Mouse (Mus musculus): ENCODE results near the gene Mosmo. TPM values are rescaled to one million over a fixed set of nuclear protein-coding genes. Genes with fewer than 3 reads are reported as not detected.
A peak's percentile ranks its signal among the peaks of the same experiment; 100 is the strongest.

Mosmo gene
- polyA plus RNA-seq, 1 experiment: 17.9 TPM

- DNase-seq: no peak
- TF ChIP-seq POLR2A (IDR thresholded peaks at IDR 0.05; ENCODE audit: borderline replicate concordance, extremely low read depth, low read depth, low read length) (no peak), CTCF (IDR thresholded peaks at IDR 0.05; ENCODE audit: insufficient read depth, low read length) (no peak)
- no peak overlapping the region for H3K4me3 ChIP-seq (replicated peaks; ENCODE audit: extremely low read depth, low read depth, low read length)
- no peaks in the 10 kb centered on the region for H3K4me1 ChIP-seq (ENCODE audit: control insufficient read depth, insufficient read depth, low read length)
- WGBS: 85% methylated on average over 6 of the region's 6 CpGs
Measured at GRCm38 (mm10) chr7:120744606-120745005, 67.2 kb downstream of the Mosmo start.

GRCm38 (mm10) chr7:120746029-120746428 is 68.6 kb downstream of the Mosmo start:
- DNase-seq: no peak
- WGBS: 41% methylated on average over 3 of the region's 3 CpGs
- H3K4me3 ChIP-seq (replicated peaks; ENCODE audit: extremely low read depth, low read depth, low read length): no peak overlapping the region
- TF ChIP-seq CTCF (IDR thresholded peaks at IDR 0.05; ENCODE audit: insufficient read depth, low read length): no peak
- TF ChIP-seq POLR2A (IDR thresholded peaks at IDR 0.05; ENCODE audit: borderline replicate concordance, extremely low read depth, low read depth, low read length): no peak
- H3K4me1 ChIP-seq (ENCODE audit: control insufficient read depth, insufficient read depth, low read length): no peaks in the 10 kb centered on the region

DNA sequence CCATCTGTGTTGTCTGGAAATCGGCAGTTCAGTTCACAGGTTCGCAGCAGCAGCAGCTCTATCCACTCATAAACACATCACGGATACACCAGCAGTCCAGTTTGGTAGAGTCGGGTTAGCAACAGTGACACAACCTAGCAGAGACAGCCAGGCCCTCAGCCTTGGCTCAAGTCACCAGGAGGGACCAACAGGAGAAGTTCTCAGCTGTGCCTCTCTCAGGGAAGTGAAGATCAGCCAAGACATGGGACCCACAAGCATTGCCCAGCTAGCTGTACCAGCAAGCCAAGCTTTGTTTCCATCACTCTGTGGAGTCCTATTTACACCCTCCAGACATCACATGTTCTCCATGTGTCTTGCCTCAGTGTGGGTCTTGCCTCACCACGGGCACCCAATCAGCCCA is 69.4 kb downstream of the Mosmo start:
- WGBS: 74% methylated on average over 5 of the region's 5 CpGs

GRCm38 (mm10) chr7:120748478-120748877 is 71.1 kb downstream of the Mosmo start:
- TF ChIP-seq POLR2A (IDR thresholded peaks at IDR 0.05; ENCODE audit: borderline replicate concordance, extremely low read depth, low read depth, low read length): no peak

More for the DNA sequence above, 69.4 kb downstream of the Mosmo start:
- Histone ChIP-seq H3K4me1 (ENCODE audit: control insufficient read depth, insufficient read depth, low read length) (0 out of 2 replicates have a peak, but pooled peaks cover 1% of the 10 kb centered on the region), H3K4me3 (replicated peaks; ENCODE audit: extremely low read depth, low read depth, low read length) (no peak overlapping the region)
- DNase-seq: no peak
- TF ChIP-seq CTCF (IDR thresholded peaks at IDR 0.05; ENCODE audit: insufficient read depth, low read length) (no peak), POLR2A (IDR thresholded peaks at IDR 0.05; ENCODE audit: borderline replicate concordance, extremely low read depth, low read depth, low read length) (no peak)

DNA sequence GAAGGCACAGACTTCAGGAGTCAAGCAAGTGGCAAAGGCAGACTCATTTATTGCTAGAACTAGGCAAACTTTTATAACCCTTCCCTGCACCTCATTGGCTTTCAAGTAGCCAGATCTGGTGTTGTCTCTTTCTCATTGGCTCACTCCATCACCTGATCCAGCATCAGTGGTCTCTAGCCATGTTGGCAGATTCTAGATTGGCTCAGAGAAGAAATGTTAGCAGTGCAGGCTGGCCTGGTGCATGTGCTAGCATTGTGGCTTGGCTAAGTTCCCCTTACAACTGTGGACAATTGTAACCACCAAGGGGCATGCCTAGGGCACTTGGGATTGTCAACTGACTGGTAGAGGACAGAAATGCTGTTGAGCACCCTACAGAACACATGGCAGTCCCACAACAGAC is 73.9 kb downstream of the Mosmo start:
- DNase-seq: no peak
- TF ChIP-seq POLR2A (IDR thresholded peaks at IDR 0.05; ENCODE audit: borderline replicate concordance, extremely low read depth, low read depth, low read length) (no peak), CTCF (IDR thresholded peaks at IDR 0.05; ENCODE audit: insufficient read depth, low read length) (no peak)
- H3K4me1 ChIP-seq (ENCODE audit: control insufficient read depth, insufficient read depth, low read length): 0 out of 2 replicates have a peak, but pooled peaks cover 2% of the 10 kb centered on the region
- H3K4me3 ChIP-seq (replicated peaks; ENCODE audit: extremely low read depth, low read depth, low read length): no peak overlapping the region

More at GRCm38 (mm10) chr7:120748478-120748877, 71.1 kb downstream of the Mosmo start:
- H3K4me3 ChIP-seq (replicated peaks; ENCODE audit: extremely low read depth, low read depth, low read length): no peak overlapping the region
- no peak for DNase-seq
- 0 out of 2 replicates have a peak, but pooled peaks cover 2% of the 10 kb centered on the region for H3K4me1 ChIP-seq (ENCODE audit: control insufficient read depth, insufficient read depth, low read length)

DNA sequence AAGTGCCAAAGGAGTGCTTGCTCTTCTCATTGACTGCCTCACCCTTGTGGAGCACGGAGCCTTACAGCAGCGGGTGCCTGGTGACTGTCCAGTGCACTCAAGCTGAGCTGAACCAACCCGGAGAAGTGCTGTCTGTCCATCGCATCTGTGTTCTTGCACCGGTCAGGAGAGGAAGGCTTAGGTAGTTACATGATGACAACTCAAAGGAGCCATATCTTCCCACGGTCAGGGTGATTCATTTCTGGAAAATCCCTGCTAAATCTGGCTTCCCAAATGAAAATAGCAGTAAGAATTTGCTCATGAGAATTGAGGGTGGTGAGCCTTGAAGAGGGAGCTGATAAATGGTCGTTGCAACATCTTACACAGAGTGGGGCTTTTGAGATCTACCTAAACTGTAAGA is 74.5 kb downstream of the Mosmo start:
- 71% methylated on average over 7 of the region's 7 CpGs for WGBS
- 0 out of 2 replicates have a peak, but pooled peaks cover 2% of the 10 kb centered on the region for H3K4me1 ChIP-seq (ENCODE audit: control insufficient read depth, insufficient read depth, low read length)
- no peak overlapping the region for H3K4me3 ChIP-seq (replicated peaks; ENCODE audit: extremely low read depth, low read depth, low read length)
- TF ChIP-seq CTCF (IDR thresholded peaks at IDR 0.05; ENCODE audit: insufficient read depth, low read length) (no peak), POLR2A (IDR thresholded peaks at IDR 0.05; ENCODE audit: borderline replicate concordance, extremely low read depth, low read depth, low read length) (no peak)
- DNase-seq: no peak

DNA sequence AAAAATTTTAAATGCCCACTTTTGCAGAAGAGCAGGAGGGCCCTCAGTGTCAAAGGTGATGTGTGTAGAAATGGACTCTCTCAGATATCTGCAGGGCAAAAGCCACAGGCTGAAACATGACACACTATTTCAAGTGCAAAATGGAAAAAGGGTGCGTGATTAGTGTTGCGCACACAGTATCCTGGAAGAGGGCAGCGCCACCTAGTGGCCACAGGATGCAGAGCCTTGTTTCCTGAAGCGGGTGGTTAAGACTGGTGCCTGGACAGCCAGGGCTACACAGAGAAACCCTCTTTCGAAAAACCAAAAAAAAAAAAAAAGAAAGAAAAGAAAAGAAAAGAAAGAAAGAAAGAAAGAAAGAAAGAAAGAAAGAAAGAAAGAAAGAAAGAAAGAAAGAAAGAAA is 77.3 kb downstream of the Mosmo start:
- 0 out of 2 replicates have a peak, but pooled peaks cover 2% of the 10 kb centered on the region for H3K4me1 ChIP-seq (ENCODE audit: control insufficient read depth, insufficient read depth, low read length)
- peak; percentile 97 for TF ChIP-seq CTCF (IDR thresholded peaks at IDR 0.05; ENCODE audit: insufficient read depth, low read length)
- TF ChIP-seq POLR2A (IDR thresholded peaks at IDR 0.05; ENCODE audit: borderline replicate concordance, extremely low read depth, low read depth, low read length): no peak
- no peak overlapping the region for H3K4me3 ChIP-seq (replicated peaks; ENCODE audit: extremely low read depth, low read depth, low read length)
- peak; percentile 72 for DNase-seq
- WGBS: 4% methylated on average over 5 of the region's 5 CpGs

GRCm38 (mm10) chr7:120767369-120767768 is 90.0 kb downstream of the Mosmo start:
- WGBS: 19% methylated on average over 1 of the region's 1 CpGs
- Histone ChIP-seq H3K4me1 (ENCODE audit: control insufficient read depth, insufficient read depth, low read length) (no peaks in the 10 kb centered on the region), H3K4me3 (replicated peaks; ENCODE audit: extremely low read depth, low read depth, low read length) (no peak overlapping the region)
- TF ChIP-seq CTCF (IDR thresholded peaks at IDR 0.05; ENCODE audit: insufficient read depth, low read length): no peak
- TF ChIP-seq POLR2A (IDR thresholded peaks at IDR 0.05; ENCODE audit: borderline replicate concordance, extremely low read depth, low read depth, low read length): no peak
- no peak for DNase-seq

DNA sequence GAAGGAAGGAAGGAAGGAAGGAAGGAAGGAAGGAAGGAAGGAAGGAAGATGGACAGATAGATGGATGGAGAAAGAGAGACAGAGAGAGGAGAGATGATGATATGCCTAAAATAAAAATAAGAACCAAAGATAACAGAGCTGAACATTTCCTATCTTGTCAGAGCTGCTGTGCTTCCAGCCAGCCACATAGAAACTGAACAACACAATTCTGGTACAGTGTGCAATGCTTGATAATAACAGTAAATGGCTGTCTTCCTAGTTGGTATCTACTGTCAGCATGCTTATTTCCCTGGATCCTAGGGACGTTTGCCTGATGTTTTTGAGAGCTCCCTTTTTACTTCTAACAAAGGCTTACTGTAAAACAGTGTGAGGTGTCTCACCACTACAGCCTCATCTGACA is 94.0 kb downstream of the Mosmo start:
- DNase-seq: no peak
- TF ChIP-seq CTCF (IDR thresholded peaks at IDR 0.05; ENCODE audit: insufficient read depth, low read length): no peak
- no peak for TF ChIP-seq POLR2A (IDR thresholded peaks at IDR 0.05; ENCODE audit: borderline replicate concordance, extremely low read depth, low read depth, low read length)
- WGBS: 55% methylated on average over 1 of the region's 1 CpGs
- Histone ChIP-seq H3K4me1 (ENCODE audit: control insufficient read depth, insufficient read depth, low read length) (no peaks in the 10 kb centered on the region), H3K4me3 (replicated peaks; ENCODE audit: extremely low read depth, low read depth, low read length) (no peak overlapping the region)

DNA sequence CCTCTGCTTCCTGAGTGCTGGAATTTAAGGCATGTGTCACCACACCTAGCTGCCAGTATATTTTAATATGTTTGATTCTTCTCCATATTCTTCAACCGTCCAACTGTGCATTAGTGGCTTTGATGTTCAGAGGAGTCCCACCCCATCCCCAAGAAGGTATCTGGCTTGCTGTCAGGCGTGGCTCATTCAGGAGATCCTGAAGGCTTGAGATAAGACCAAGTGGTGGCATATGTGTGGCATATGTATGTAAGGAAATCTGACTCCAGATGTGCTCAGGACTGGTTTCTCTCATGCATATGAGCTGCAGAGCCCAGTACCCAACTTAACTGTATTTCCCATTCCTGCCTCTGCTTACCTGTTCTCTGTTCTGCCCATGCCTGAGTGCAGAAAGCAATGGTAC is 100.6 kb downstream of the Mosmo start:
- 43% methylated on average over 2 of the region's 2 CpGs for WGBS
- no peak for TF ChIP-seq POLR2A (IDR thresholded peaks at IDR 0.05; ENCODE audit: borderline replicate concordance, extremely low read depth, low read depth, low read length)
- TF ChIP-seq CTCF (IDR thresholded peaks at IDR 0.05; ENCODE audit: insufficient read depth, low read length): no peak
- no peak for DNase-seq

More for the DNA sequence above, 100.6 kb downstream of the Mosmo start:
- no peaks in the 10 kb centered on the region for H3K4me1 ChIP-seq (ENCODE audit: control insufficient read depth, insufficient read depth, low read length)
- no peak overlapping the region for H3K4me3 ChIP-seq (replicated peaks; ENCODE audit: extremely low read depth, low read depth, low read length)

Other genes with a start within 250 kb of the Mosmo start
- 28.5 and 53.0 TPM in 2 replicates for gene Uqcrc2, start 42.4 kb upstream of the Mosmo start, polyA plus RNA-seq (2012; rRNA removed)
- not detected in 2 replicates for gene Pdzd9, start 7.3 kb upstream of the Mosmo start, polyA plus RNA-seq (2012; rRNA removed)
- 7.0 and 7.3 TPM in 2 replicates for gene Vwa3a, start 61.7 kb downstream of the Mosmo start, polyA plus RNA-seq (2012; rRNA removed)
- 0.58 and 0.83 TPM in 2 replicates for gene Gm5737, start 134.7 kb downstream of the Mosmo start, polyA plus RNA-seq (2012; rRNA removed)
- gene Eef2k, start 165.2 kb downstream of the Mosmo start, polyA plus RNA-seq (2012; rRNA removed): 12.0 and 13.9 TPM in 2 replicates
- 12.6 and 14.4 TPM in 2 replicates for gene Polr3e, start 240.1 kb downstream of the Mosmo start, polyA plus RNA-seq (2012; rRNA removed)

Measured in lung, adult 2 months (tissue).